Mouse (Mus musculus) spleen, adult 12 weeks (tissue): ENCODE data around the gene Fam167b.

ENCODE experiments used
- DNase-seq: peaks from one replicate; pipeline ENCODE4 v3.0.0; 2022; ENCODE audit warnings: low spot score

Gene Fam167b

DNA sequence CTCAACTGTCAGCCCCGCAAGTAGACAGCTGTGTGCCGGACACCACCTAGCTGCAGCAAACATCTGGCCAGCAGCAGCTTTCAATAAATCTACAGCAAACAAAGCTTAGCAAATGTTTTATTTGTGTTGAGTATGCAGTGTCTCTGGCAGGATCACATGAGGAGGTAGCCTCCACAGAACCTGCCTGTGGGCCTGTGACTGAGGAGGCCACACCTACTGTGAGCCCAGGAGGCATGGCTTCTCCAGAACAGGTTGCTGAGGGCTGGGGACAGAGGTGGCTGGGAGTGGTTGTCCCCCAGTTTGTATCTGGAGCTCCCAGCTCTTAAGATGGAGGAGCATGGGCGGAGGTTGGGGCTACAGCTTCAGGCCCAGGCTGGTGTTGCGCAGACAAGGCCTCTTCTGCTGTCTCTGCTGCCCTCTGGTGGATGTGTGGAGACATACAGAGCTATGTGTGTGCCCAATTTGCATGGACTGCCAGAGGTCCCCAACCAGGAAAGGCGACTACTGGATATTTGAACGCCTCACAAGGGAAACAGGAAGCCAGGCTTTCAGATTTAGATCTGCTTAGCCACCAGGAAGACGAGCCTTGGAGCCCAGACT is 30.2 kb upstream of the Fam167b start:
- peak; percentile 73 for DNase-seq

DNA sequence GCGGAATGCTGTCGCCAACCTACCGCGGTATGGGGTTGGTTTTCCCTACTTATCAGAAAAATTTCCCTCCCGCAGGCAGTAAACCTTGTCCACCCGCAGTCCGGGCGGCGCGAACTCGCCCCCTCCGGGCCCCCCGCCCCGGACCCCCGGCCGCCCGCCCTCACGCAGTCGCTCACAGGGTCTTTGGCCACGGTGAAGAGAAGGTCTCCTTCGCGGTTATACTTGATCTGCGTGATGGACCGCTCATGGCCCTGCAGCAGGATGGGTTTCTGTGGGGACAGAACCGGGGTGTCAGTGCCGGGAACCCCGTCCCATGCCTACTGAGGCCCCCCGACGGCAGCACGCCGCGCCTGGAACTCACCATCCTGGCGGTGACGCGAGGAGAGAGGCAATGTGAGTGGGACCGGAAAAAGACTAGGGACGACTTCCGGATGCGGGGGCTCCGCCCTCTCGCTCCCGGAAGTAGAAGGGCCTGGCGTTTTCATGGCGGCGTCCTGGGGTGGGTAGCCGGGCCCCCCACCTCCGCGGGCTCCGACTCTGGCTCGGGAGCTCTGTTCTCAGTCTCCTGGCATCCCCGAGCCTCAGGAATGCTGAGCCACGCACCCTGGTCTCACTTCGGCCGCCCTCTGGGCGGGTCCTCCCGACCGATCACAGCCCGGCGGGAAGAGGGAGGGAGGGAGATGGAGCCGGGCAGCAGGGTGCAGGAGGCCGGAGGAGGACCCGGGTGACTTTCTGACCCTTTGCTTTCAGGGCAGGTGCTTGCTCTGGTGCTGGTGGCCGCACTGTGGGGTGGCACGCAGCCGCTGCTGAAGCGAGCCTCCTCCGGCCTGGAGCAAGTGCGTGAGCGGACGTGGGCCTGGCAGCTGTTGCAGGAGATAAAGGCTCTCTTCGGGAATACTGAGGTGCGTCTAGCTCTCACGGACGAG is 22.1 kb upstream of the Fam167b start, which contains the start of the genes Eif3i and Tmem234:
Gene Eif3i, minus strand, starts transcription at position 416 of the 926 bp plus-strand sequence.
Gene Tmem234, plus strand, starts transcription at position 436 of the 926 bp plus-strand sequence.
- peak; percentile 75 for DNase-seq

DNA sequence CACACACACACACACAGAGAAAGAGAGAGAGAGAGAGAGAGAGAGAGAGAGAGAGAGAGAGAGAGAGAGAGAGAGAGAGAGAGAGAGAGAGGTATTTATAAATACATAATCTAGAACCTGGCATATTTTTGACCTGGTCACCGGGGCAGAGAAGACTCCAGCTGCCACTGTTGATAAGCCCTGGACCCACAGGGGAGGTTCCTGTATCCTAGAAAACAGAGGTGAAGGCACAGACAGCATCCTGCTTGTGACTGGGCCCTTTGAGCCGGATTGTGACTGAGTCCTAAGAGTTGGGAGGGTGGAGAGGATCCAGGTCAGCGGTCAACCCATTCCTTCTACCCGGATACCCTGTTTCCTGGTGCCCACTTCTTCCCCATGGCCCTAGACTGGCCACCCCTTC is 10.5 kb upstream of the Fam167b start:
- DNase-seq, result no peak

DNA sequence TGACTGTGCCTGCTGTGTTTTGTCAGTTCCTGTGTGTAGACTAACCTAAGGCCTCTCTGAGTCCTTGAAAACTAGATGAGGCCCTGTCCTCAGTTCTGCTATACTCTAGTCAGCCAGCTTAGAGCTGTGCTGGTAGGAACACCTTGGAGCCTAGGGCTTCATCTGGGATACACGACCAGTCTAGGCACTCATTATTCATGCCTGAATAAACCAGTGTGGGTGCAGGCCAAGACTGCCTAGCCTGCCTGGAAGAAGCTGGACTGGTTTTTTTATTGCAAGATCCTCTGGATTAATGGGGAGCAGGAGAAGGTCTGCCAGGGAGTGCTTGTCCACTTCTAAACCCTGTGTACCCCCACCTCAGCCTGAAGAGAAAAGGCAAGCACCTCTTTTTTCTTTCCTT is 8.6 kb upstream of the Fam167b start:
- no peak for DNase-seq

DNA sequence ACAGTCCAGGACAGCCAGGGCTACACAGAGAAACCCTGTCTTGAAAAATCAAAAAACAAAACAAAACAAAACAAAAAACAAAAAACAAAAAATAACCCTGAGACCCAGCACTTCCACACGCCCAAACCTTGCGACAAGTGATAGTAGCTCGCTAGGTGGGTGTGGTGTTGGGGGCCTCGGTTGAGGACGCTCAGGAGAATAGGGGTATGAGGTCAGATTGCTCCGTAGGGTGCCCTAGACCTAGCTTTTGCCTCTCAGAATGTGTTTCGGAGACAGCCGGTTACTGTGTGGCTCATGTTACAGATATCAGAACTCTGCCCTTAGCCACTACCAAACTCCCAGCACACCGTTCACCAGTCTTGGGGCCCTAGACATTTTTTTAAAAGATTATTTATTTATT is 7.4 kb upstream of the Fam167b start:
- DNase-seq, result no peak

DNA sequence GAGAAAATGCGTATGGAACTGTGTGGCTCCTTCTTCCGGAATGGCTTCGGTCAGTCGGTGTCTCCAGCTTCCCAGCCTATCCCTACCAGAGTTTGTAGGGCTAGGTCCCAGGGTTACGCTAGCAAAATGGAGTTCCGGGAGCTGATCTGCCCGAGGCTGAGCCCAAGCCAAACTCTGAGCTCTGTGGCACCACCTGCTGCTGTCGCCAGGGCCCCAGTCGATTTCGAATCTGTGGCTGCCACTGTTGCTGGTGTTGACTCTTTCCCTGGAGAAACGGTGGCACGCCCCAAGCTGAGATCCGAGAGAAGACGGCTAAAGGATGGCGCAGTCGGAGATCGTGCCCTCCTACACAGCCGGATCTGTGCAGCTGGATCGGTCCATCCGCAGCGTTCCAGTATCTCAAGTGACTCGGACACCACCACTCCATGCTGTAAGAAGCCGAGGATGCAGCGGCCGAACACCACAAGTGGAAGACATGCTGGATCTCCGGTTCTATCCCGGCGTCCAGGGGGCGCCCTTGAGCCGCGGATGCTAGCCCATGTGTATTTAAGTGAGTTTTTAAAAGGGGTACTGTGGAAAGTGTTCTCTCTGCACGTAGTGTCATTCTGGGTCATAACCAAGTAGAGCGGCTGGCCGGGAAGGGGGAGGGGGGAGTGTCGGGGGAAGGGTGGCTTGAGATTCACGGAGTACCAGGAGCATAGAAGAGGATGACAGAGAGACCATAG is 6.7 kb upstream of the Fam167b start:
- peak; percentile 72 for DNase-seq

DNA sequence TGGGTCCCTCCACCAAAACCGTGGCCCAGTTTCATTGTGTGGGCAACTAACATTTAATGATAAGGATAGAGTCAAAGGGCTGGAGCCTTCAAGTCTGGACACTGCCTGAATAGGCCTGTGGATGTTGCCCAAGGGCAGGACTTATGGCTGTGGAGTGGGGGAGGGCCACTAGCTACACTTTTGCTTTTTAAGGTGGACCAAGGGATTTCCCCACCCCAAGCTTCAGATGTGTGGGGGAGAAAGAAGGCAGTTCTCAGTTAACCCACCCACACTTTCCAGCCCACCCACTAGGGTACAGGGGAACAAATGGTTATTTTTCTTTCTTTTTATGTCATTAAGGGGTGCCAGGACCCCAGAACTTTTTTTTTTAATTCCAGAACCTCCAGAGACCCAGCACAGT is 6.0 kb upstream of the Fam167b start:
- DNase-seq, result no peak

DNA sequence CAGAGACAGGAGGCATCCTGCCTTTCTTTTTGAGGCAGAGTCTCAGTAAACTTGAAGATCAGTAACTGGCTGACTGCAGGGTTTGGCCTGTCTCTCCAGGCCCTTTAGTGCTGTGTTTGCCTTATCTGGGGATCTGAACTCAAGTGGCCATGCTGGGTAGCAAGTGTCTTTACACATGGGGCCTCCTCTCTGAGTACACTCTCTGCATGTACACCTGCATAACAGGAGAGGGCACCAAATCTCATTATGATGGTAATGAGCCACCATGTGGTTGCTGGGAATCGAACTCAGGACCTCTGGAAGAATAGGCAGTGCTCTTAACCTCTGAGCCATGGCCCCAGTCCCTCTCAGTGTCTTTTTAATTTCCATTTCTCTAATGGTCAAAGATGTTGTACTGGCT is 3.9 kb upstream of the Fam167b start:
- DNase-seq, result no peak

DNA sequence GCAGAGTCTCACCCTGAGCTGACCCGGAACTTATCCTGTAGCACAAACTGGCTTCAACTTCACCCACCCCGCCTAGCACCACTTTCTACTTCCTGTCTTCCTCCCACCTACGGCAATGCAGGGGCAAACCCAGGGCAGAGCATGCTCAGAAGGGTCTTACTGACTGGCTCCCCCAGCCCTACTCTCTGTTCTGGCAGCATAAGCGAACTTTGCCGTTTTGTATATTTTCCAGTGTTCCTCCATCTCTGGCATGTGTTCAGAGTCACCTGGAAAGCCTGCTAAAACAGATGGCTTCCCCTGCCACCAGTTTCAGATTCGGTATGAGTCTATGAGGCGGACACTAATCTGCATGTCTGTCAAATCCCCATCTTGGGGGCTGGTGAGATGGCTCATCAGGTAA is 2.0 kb upstream of the Fam167b start:
- DNase-seq, result no peak

DNA sequence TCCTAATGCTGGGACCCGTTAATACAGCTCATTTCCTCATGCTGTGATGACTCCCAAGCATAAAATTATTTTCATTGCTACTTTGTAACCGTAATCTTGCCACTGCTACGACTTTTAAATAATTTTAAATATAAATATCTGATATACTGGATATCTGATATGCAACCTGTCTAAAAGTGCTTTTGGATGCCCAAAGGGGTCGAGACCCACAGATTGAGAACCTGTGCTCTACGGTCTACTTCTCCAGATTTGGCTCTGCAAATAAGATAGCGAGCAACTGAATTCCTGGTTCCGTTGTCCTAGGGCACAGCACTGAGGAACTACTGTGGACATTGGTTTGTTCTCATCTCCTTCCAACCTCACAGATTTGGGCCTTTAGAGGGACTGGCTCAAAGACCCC is 661 bp downstream of the Fam167b start:
- DNase-seq, result no peak

DNA sequence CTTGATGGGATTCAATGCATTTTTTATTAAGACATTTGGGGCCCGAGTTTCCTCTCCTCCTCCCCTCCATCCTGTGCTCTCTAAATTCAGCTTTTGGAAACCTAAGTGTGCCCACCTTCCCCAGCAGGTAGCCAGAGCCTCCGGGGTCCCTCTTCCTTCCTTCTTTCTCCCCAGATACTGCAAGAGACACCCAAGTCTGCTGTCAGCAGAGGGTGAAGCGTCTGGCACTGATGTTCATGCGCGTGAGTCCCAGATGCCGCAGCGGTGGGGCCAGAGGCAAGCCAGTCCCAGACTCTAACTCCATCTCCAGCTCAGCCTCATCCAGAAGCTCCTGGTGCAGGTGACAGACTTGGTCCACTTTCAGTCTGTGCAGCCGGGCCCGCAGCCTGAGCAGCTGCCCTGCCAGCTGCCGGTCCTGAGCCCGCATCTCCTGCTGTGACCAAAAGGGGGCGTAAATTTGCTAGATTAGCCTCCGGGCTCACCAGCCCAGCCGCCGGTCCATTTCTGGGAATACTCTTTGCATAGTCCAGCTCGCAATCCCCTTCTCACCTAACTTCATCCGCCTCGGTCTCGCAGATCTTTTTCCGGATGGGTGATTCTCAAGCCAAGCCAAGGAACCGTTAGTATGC is 1.4 kb downstream of the Fam167b start:
- peak; percentile 45 for DNase-seq

DNA sequence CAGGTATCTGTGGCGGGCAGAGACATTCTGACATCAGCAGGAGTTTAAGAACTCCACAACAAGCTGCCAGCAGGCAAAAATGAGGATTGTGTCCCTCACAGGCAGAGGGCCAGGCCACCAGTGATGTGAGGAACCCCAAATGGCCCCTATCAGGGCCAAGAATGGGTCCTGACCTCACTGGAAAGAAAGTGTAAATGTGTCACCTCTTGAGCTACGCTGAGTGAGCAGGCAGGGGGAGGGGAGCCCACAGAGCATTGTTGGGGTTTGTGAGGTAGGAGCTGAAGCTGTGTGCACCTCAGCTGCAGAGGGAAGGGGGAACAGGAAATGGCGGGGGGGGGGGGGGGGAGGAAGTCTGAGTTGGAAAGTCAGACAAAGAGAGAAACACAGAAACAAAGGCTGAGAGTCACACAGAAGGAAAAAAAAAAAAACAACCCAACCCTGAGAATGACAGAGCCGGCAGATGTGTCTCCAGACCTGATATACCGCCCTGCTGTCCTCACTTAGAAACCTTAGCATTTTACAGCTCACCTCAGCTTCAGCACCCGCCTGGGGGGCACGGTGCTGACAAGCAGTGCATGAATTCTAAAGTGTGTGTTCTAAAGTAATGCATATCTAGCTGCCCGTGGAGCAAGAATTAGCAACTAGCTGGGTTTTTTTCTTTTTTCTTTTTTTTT is 3.0 kb downstream of the Fam167b start:
- peak; percentile 75 for DNase-seq

DNA sequence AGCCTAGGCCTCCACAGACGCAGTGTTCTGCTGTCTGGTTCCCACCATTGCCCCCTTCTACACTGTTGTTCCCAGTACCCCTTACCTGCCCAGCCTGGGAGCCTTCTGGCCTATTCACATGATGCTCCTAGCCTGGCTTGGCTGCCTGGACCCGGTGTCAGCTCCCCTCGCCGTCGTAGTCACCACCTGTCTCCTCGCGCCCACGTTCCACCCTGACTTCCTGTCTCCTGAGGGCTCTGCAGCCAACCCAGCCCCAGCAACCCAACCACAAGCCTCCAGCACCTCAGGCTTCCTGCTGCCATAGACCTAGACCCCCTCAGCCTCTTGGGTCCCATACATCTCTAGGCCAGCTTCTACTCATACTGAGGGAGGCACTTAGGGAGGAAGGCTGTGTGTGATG is 4.9 kb downstream of the Fam167b start, which contains the start of gene Lck:
Gene Lck, minus strand, starts transcription at position 212 of the 400 bp plus-strand sequence.
- peak; percentile 23 for DNase-seq

DNA sequence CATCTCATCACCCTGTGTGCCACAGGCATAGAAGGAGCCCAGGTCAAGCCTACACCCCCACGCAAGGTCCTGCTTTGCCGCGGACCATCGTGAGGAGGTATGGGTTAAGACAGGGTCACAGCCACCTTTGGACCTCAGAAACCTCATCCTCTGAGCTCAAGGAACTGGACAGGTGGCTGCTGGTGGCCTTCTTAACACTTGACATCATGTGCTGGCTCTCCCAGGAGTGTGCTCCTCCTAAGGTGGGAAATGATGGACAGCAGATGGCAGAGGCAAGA is 5.3 kb downstream of the Fam167b start:
- no peak for DNase-seq

DNA sequence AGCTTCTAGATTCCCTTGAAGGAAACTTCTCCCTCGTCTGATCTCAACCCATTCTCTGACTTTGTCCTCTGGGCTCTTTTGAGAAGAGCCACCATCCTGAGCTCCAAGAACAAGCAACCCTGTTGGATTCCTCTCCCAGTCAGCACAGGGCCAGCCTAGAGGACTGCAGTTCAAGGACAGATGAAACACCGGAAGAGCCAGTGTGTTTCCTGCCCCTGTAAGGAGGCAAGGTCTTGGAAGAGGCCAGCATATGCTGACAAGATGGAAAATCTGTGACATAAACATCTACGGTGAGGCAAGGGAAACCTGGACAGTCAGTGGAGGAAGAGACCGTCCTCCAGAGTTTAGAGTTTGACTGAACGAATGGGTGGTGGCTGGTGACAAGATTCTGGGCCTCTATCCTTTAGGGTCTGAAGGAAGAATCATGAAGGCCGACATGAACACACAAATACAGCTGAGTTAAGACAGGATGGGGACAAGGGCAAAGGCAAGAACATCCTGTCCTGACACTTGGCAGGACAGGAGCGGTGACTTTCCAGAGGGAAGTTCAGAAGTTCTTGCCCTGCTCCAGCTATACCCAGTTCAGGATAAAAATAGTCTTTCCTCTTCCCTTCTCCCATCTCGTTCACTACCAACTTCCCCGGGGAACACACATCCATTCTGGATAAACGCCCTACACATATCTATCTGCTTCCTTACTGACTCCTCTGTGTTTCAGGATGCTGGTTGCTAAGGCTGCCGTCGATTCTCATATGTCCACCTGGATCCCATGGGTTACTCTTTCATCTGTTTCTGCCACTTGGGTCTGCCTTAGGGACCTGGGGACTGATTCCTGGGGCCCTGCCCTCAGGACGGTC is 5.9 kb downstream of the Fam167b start:
- DNase-seq, result no peak

DNA sequence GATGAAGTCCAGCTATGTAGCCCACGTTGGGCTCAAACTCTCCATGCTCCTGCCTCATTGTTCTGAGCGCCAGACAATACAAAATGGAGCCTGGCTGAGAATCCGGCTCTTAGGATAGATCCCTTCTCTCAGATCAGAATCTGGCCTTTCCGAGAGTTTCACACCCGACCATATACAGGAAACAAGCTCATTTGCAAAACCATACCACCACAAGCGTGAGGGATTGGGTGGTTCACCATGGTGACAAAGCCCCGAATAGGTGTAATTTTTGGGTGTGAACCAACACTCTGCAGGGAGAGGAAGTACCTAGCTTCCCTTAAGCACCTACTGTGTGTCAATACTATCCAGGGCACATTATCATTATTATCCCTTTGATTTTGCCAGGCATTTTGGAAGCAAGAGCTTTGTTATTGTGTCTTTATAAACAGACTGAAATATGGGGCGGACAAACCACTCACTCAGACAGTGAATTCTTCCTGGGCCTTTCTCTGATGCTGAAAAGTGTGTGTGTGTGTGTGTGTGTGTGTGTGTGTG is 6.7 kb downstream of the Fam167b start:
- no peak for DNase-seq

DNA sequence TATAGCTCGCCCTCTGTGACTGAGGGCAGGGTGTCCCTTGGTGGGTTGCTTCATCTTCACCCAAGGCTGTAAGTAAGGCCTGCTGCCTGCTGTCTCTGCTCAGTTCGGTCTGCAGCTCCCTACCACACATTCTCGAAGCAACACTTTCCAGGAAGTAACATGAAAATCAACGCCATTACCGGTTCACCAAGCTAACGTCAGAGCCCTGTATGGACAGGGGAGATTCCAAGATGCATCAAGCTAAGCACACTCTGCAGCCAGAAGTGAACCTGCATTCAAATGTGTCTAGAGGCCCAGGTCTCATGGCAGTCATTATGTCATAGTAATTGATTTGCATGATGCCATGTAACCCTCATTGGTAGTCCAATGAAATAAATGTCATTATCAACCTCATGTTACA is 8.3 kb downstream of the Fam167b start:
- no peak for DNase-seq

DNA sequence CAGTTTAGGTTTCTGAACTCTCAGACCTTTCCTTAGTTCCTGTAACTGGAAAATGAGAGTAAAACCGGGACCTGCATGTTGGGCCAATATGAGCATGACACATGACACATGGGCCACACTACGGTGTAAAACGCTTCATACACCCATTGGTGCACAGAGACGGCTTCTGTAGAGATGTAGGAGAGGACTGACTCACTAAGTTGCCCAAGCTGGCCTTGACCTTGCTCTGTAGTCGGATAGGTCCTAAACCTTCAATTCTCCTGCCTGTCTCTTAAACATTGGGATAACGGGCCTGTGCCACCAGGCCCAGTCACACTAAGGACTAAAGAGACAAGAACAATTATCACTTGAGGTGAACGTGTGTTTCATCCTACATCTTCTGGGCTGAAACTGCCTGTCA is 10.0 kb downstream of the Fam167b start:
- no peak for DNase-seq

DNA sequence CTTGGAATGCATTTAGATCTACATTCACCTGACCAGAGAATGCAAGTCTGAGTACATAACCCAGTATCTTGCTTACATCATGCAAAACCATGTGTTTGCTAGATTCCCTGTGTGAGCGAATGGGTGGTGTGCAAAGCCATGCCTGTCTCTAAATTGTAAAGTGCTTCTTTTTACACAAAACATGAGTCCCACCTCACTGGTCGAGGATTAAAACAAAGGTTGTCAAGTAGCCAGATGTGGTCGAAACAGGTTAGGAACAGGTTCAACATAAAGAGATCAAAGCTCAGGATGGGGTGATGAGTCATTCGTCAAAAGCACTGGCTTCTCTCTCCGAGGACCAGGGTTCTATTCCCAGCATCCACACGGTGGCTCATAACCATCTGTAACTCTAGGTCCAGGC is 13.2 kb downstream of the Fam167b start:
- no peak for DNase-seq

DNA sequence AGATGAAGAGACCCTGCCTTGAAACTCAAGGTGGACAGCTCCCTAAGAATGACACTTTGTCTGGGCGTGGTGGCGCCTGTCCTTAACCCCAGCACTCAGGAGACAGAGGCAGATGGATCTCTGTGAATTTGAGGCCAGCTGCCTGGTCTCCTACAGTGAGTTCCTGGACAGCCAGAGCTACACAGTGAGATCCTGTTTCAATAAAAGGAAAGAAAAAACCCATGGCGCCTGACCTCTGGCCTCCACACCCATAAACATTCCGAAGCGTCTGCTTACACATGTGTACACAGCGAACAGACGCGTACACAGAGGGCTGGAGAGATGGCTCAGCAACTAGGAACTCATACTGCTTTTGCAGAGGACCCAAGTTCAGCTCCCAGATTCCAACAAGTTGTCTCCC is 14.6 kb downstream of the Fam167b start:
- DNase-seq, result no peak

DNA sequence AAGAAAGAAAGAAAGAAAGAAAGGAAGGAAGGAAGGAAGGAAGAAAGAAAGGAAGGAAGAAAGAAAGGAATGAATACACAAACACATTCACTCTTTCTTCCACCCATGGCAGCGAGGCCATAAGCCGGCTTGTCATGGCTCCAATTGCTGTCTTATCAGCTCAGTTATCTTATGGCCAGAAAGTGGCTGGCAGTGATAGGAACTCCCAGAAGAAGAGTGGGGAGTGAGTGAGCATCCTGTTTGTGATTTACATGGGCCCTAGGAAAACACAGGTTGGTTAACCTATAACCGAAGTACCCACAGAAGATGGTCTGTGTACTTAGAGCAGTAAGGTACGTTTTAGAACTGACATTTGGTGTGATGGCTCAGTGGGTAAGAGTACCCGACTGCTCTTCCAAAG is 17.2 kb downstream of the Fam167b start:
- no peak for DNase-seq
